Mouse (Mus musculus): Measurements from ENCODE around the gene Pgm1. TPM values are rescaled to one million over a fixed set of nuclear protein-coding genes. Genes with fewer than 3 reads are reported as not detected.

The Pgm1 gene
- polyA plus RNA-seq, 1 experiment from 2014 or later: 143 TPM

GRCm38 (mm10) chr4:100010916-100011315, 81.7 kb downstream of the Pgm1 start:
- H3K36me3 ChIP-seq (ENCODE audit: control insufficient read depth, insufficient read depth): no peaks in the 10 kb centered on the region
- H3K4me1 ChIP-seq (replicated peaks; ENCODE audit: control insufficient read depth, insufficient read depth, low read length): no peaks in the 10 kb centered on the region
- TF ChIP-seq CTCF (IDR thresholded peaks at IDR 0.05; ENCODE audit: low read depth): no peak
- no peak overlapping the region for H3K9ac ChIP-seq (ENCODE audit: low read depth, low read length)
- H3K9me3 ChIP-seq (ENCODE audit: control insufficient read depth): no peaks in the 10 kb centered on the region
- 88% methylated on average over 3 of the region's 3 CpGs for WGBS
- H3K27me3 ChIP-seq (replicated peaks; ENCODE audit: control insufficient read depth, insufficient read depth, low read length): no peaks in the 10 kb centered on the region
- H3K4me2 ChIP-seq (replicated peaks; ENCODE audit: low read depth): no peak overlapping the region
- no peak overlapping the region for H3K4me3 ChIP-seq (ENCODE audit: low read depth, low read length)
- no peak overlapping the region for H3K27ac ChIP-seq (ENCODE audit: low read depth, low read length)
- no peak for ATAC-seq

- no peak overlapping the region for H3K27ac ChIP-seq (ENCODE audit: low read depth, low read length)
- TF ChIP-seq CTCF (IDR thresholded peaks at IDR 0.05; ENCODE audit: low read depth): no peak
- H3K9ac ChIP-seq (ENCODE audit: low read depth, low read length): no peak overlapping the region
- H3K9me3 ChIP-seq (ENCODE audit: control insufficient read depth): no peaks in the 10 kb centered on the region
- WGBS: 74% methylated on average over 3 of the region's 3 CpGs
- no peaks in the 10 kb centered on the region for H3K36me3 ChIP-seq (ENCODE audit: control insufficient read depth, insufficient read depth)
- no peak for ATAC-seq
- no peaks in the 10 kb centered on the region for H3K4me1 ChIP-seq (replicated peaks; ENCODE audit: control insufficient read depth, insufficient read depth, low read length)
- H3K27me3 ChIP-seq (replicated peaks; ENCODE audit: control insufficient read depth, insufficient read depth, low read length): no peaks in the 10 kb centered on the region
- no peak overlapping the region for H3K4me2 ChIP-seq (replicated peaks; ENCODE audit: low read depth)
- H3K4me3 ChIP-seq (ENCODE audit: low read depth, low read length): no peak overlapping the region
Measured at GRCm38 (mm10) chr4:100011563-100011962, 82.3 kb downstream of the Pgm1 start.

- H3K27ac ChIP-seq (ENCODE audit: low read depth, low read length): no peak overlapping the region
- H3K27me3 ChIP-seq (replicated peaks; ENCODE audit: control insufficient read depth, insufficient read depth, low read length): no peaks in the 10 kb centered on the region
- H3K9me3 ChIP-seq (ENCODE audit: control insufficient read depth): no peaks in the 10 kb centered on the region
- no peak overlapping the region for H3K4me2 ChIP-seq (replicated peaks; ENCODE audit: low read depth)
- no peaks in the 10 kb centered on the region for H3K36me3 ChIP-seq (ENCODE audit: control insufficient read depth, insufficient read depth)
- TF ChIP-seq CTCF (IDR thresholded peaks at IDR 0.05; ENCODE audit: low read depth): no peak
- H3K4me3 ChIP-seq (ENCODE audit: low read depth, low read length): no peak overlapping the region
- no peak for ATAC-seq
- no peak overlapping the region for H3K9ac ChIP-seq (ENCODE audit: low read depth, low read length)
- H3K4me1 ChIP-seq (replicated peaks; ENCODE audit: control insufficient read depth, insufficient read depth, low read length): no peaks in the 10 kb centered on the region
- WGBS: 85% methylated on average over 8 of the region's 8 CpGs
Measured at GRCm38 (mm10) chr4:100012361-100013035, 83.3 kb downstream of the Pgm1 start.

GRCm38 (mm10) chr4:100027773-100028172, 98.6 kb downstream of the Pgm1 start:
- WGBS: 49% methylated on average over 3 of the region's 3 CpGs
- TF ChIP-seq CTCF (IDR thresholded peaks at IDR 0.05; ENCODE audit: low read depth): no peak

GRCm38 (mm10) chr4:100028641-100029040, 99.4 kb downstream of the Pgm1 start:
- no peak for ATAC-seq

More at GRCm38 (mm10) chr4:100027773-100028172, 98.6 kb downstream of the Pgm1 start:
- no peak overlapping the region for H3K9ac ChIP-seq (ENCODE audit: low read depth, low read length)
- H3K9me3 ChIP-seq (ENCODE audit: control insufficient read depth): no peaks in the 10 kb centered on the region
- no peak overlapping the region for H3K4me3 ChIP-seq (ENCODE audit: low read depth, low read length)
- H3K36me3 ChIP-seq (ENCODE audit: control insufficient read depth, insufficient read depth): no peaks in the 10 kb centered on the region
- ATAC-seq: no peak
- no peak overlapping the region for H3K4me2 ChIP-seq (replicated peaks; ENCODE audit: low read depth)
- no peak overlapping the region for H3K27ac ChIP-seq (ENCODE audit: low read depth, low read length)
- H3K4me1 ChIP-seq (replicated peaks; ENCODE audit: control insufficient read depth, insufficient read depth, low read length): 0 out of 2 replicates have a peak, but pooled peaks cover 4% of the 10 kb centered on the region
- H3K27me3 ChIP-seq (replicated peaks; ENCODE audit: control insufficient read depth, insufficient read depth, low read length): no peaks in the 10 kb centered on the region

GRCm38 (mm10) chr4:100031270-100031669, 102.1 kb downstream of the Pgm1 start:
- no peaks in the 10 kb centered on the region for H3K27me3 ChIP-seq (replicated peaks; ENCODE audit: control insufficient read depth, insufficient read depth, low read length)
- TF ChIP-seq CTCF (IDR thresholded peaks at IDR 0.05; ENCODE audit: low read depth): no peak
- 0 out of 2 replicates have a peak, but pooled peaks cover 4% of the 10 kb centered on the region for H3K4me1 ChIP-seq (replicated peaks; ENCODE audit: control insufficient read depth, insufficient read depth, low read length)
- 18% methylated on average over 6 of the region's 6 CpGs for WGBS
- no peak overlapping the region for H3K4me3 ChIP-seq (ENCODE audit: low read depth, low read length)
- no peak for ATAC-seq
- no peak overlapping the region for H3K9ac ChIP-seq (ENCODE audit: low read depth, low read length)
- no peaks in the 10 kb centered on the region for H3K9me3 ChIP-seq (ENCODE audit: control insufficient read depth)
- H3K4me2 ChIP-seq (replicated peaks; ENCODE audit: low read depth): no peak overlapping the region
- H3K27ac ChIP-seq (ENCODE audit: low read depth, low read length): no peak overlapping the region
- H3K36me3 ChIP-seq (ENCODE audit: control insufficient read depth, insufficient read depth): no peaks in the 10 kb centered on the region

More at GRCm38 (mm10) chr4:100028641-100029040, 99.4 kb downstream of the Pgm1 start:
- WGBS: 18% methylated on average over 3 of the region's 3 CpGs
- H3K36me3 ChIP-seq (ENCODE audit: control insufficient read depth, insufficient read depth): no peaks in the 10 kb centered on the region
- H3K9ac ChIP-seq (ENCODE audit: low read depth, low read length): no peak overlapping the region
- peak; percentile 91 for TF ChIP-seq CTCF (IDR thresholded peaks at IDR 0.05; ENCODE audit: low read depth)
- H3K4me1 ChIP-seq (replicated peaks; ENCODE audit: control insufficient read depth, insufficient read depth, low read length): 0 out of 2 replicates have a peak, but pooled peaks cover 4% of the 10 kb centered on the region
- H3K27me3 ChIP-seq (replicated peaks; ENCODE audit: control insufficient read depth, insufficient read depth, low read length): no peaks in the 10 kb centered on the region
- no peak overlapping the region for H3K4me2 ChIP-seq (replicated peaks; ENCODE audit: low read depth)
- H3K9me3 ChIP-seq (ENCODE audit: control insufficient read depth): no peaks in the 10 kb centered on the region
- H3K27ac ChIP-seq (ENCODE audit: low read depth, low read length): no peak overlapping the region
- no peak overlapping the region for H3K4me3 ChIP-seq (ENCODE audit: low read depth, low read length)

Measured in intestine, postnatal 0 days (tissue).